Mouse (Mus musculus): ENCODE results near the gene Trim41.

- no peak for TF ChIP-seq ZNF384 (IDR thresholded peaks at IDR 0.05; ENCODE audit: low read depth, low read length)
- no peak for TF ChIP-seq ZC3H11A (IDR thresholded peaks at IDR 0.05; ENCODE audit: borderline replicate concordance, low read depth, low read length)
- TF ChIP-seq HCFC1 (IDR thresholded peaks at IDR 0.05; ENCODE audit: borderline replicate concordance, insufficient read depth, low read length), result no peak
- TF ChIP-seq MAFK (IDR thresholded peaks at IDR 0.05; ENCODE audit: insufficient read depth, low read depth, low read length), result no peak
- no peak for TF ChIP-seq CHD2 (IDR thresholded peaks at IDR 0.05; ENCODE audit: low read depth, low read length)
Measured at GRCm38 (mm10) chr11:48837310-48838180, 20.4 kb upstream of the Trim41 start.

Measured in ES-E14 (cell line).